Mouse (Mus musculus): Measurements from ENCODE around the gene Unc5c.

DNA sequence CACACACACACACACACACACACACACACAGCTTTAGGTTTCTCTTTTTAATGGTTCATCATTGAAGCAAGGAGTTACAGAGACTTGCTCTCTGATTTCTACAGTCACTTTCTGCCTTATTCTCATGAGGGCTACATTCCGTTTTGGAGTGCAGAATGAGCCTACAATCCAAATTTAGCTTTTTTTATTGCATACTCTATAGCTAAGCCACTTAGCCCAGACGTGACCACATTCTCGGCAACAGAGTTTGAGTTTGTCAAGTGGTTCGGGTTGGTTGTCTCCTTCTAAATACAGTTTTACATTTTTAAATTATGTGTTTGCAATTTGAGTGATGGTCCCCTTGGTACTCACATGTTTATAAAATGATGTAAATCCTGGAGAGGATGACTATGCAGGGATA is 20.2 kb downstream of the Unc5c start:
- TF ChIP-seq CTCF (IDR thresholded peaks at IDR 0.05; ENCODE audit: low read depth): no peak
- no peak for TF ChIP-seq EP300 (IDR thresholded peaks at IDR 0.05; ENCODE audit: low read depth)
